Mouse (Mus musculus) adrenal gland, adult (tissue): ENCODE results near the gene Acad10.
"Not testable (repeated sequence)": the region's sequence is repeated elsewhere in the genome, so short reads cannot be mapped to it uniquely, and the experiment has no call there.

Experiments used
- DNase-seq, 2 experiments: peaks; one replicate each; pipeline ENCODE4 v3.0.0; 2022 to 2023; ENCODE audit warnings: low spot score in 1 of 2; ENCODE audit not compliant: inconsistent age in 2 of 2

Acad10 gene

DNA sequence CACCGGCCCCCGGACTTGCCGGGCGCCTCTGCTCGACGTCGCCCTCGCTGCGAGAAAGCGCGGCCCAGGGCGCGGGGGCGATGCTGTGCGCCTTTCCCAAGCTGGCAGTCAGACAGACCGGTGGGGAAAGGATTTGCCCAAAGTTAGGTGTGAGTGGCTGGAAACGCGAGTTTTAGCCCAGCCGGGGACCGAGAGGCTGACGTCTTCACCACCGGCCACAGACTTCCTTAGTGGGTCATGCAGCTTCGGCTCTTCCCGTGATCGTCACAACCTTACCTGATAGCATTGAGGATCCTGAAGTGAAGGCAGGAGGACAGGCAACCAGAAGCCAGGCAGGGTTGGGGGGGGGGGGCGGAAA, 562 bp upstream of the Acad10 start:
- no peak for DNase-seq

DNA sequence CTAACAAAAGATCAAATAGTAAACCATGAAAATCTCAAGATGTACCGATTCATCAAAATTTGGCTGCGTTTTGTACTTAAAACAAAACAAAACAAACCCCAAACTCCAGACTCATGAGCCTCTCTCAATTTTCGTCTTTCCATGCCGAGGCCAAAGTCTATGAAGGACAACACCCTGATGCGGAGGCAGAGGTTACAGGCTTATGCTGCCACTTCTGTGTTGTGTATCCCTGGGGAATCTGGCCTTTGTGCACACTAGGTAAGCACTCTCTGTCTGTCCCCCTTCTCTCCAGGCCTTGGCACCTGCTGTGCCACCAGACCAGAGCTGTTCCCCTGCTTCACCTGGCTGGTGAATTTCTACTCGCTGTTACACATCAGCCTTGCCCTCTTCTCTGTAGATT, 2.7 kb downstream of the Acad10 start:
- DNase-seq: not testable (repeated sequence)

DNA sequence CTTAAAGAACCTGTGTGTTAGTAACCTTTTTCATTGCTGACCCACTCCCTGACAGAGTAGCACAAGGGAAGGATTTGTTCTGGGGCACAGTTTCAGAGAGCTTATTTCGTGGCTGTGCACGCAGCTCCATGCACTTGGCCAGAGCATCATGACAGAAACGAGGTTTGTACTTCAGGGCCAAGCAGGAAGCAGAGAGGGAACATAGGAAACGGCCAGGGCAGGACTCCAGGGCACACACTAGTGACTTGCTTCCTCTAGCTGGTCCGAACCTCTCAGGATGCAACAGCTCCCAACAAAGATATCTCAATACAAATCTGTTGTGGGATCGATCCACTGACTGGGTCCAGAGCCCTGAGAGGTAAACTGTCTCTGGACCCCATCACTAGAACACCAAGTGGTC, 3.4 kb downstream of the Acad10 start:
- DNase-seq: peak in 1 of 2 experiments; percentile 40

DNA sequence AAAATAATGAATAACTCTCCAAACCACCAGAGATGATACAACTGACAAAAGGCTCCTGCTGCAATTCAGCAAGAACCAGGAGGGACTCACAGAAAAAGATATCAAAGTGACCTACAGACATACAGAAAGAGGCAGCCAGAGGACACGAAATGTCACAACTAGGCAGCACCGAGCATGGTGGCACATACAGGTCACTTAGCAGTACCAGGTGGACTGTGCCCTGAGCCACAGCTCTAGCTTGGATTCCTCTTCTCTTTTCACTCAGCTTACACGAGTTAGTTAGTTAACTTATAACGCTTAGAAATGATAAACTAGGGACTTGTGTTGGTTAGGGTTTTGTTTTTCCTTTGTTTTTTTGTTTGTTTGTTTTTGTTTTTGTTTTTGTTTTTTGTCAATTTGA, 5.8 kb downstream of the Acad10 start:
- DNase-seq: no peak

DNA sequence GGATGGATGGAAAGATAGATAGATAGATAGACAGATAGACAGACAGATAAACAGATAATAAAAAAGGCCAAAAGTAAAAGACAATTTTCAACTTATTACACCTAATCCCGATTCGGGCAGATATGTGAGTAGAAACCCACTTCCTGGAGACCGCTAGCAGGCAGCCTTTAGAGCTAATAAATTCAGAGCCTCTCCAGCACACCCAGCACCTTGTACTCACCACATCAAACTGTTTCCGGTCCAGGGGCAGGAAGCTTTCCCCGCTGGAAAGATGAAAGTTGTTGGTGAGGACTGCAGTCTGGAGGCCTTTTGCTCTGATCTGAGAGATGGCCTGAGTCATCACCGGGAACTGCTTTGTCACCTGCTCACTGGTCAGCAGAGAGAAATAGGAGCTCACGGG, 11.2 kb downstream of the Acad10 start:
- peak; percentile 23 to 50 for DNase-seq

DNA sequence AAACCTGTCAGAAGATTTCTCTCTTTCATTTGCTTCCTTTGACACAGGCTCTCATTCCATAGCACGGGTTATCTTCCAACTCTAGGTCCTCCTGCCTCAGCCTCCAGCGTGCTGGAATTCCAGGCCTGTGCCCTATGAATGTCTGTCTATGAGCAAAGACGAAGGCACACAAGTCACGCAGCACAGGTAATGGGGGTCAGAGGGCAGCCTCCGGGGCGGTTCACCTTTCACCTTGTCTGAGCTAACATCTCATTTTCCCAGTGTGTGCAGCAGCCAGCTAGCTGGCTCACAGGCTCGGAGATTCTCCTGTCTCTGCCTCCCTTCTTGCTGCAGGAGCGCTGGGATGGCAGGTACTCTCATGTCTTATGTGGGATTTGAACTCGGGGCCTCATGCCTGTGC, 20.7 kb downstream of the Acad10 start:
- DNase-seq: no peak

DNA sequence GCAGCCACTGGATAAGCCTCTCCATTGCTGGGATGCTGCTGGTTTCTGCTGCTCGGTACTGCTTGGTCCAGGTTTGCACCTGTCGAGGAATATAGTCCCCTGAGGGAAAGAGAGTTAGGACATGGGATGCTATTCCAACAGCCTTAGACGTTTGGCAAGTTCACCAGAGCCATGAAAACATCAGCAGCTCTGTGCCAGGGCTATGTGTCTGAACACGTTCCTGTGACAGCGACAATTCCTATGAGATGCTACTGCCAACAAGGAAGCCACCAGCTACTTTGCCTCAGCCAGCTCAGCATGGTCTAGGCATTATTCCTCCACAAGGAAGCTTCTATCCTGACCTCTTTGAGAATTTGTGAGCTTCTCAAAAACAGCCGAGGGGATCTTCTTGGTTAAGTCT, 23.0 kb downstream of the Acad10 start:
- no peak for DNase-seq

DNA sequence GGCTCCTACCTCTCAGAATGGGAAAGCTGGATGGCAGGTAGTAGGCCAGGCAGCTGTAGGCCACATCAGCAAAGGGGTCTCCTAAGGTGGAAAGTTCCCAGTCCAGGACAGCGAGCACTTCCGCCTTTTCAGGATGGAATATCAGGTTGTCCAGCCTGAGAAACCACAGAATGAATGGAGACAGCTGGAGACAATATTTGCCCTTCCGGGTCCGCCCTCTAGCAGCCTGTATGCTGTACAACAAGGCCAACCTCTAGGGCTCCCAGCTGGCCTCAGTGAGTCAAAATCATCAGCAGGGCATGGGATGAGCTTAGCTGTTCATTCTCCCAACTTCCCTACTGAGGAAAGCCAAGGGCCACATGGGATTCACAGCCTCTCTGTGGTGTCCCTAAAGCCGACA, 25.6 kb downstream of the Acad10 start:
- DNase-seq: no peak

DNA sequence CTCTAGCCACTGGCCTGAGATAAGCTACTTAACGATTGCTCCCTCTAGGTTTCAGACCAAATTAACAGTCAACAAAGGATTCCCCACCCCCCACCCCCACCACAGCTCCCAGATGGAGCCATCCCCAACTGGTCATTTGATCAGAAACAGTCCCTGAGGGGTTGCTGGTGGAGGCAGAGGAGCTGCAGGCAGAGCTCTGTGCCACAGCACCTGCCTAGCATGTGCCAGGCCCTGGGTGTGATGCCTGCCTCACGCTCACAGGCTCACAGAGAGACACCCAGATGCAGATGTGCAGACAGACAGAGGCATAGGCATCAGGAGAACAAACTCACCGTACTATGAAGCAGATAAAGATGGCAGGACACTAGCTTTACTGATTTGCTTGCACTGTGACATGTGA, 27.5 kb downstream of the Acad10 start:
- DNase-seq: no peak

DNA sequence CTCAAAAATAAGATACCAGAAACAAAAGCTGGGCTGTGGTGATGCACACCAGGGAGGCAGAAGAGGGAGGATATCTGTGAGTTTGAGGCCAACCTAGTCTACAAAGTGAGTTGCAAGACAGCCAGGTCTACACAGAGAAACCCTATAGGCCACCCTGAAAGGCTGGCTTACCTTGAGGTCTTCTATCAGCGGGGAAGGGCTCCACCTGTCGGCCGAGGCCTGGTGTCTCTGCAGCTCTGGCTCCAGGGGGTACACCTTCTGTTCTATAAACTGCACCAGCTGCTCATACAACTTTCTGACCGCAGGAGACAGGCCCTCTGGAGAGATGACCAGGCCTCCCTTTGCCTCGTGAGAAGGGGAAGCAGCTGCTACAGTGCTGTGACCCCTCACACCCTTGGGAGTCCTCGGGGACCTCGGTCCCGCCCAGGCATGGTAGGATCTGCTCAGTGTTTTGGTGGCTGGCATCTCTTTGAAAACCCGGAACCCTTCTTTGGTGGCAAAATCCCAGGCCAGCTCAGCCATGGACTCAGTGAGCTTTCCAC, 29.1 kb downstream of the Acad10 start:
- DNase-seq: not testable (repeated sequence)

DNA sequence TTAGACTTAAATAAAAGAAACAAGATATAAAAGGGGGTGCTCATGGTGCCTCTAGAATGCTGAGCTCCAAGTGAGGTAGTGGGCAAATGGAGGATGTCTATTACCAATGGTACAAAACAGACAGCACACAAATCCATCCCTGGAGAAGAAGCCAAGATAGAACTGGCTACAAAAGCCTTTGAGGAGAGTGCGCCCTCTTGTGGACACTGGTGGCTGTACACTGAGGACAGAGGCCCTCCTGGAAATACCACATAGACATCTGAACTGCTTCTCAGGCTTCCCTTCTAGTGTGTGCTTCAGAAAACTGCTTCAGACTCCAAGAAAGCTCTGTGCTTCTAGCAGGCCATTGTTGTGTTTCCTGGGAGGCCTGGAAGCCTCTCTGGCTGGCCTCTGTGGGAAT, 32.4 kb downstream of the Acad10 start:
- DNase-seq: peak; percentile 64 to 92

DNA sequence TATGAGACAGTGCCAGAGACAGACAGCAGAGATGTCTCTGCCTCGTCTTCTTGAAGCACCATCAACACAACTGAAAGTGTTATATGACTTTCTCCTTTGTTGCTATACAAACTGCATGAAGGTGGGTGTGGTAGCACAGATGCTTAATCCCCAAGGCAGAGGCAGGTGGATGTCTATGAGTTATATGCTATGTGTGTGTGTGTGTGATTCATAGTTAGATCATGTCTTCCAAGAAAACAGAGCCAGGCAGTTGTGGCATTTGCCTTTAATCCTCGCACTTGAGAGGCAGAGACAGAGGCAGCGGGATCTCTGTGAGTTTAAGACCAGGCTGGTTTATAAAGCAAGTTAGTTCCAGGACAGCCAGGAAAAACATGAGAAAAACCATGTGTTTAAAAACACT, 37.1 kb downstream of the Acad10 start:
- DNase-seq: no peak

DNA sequence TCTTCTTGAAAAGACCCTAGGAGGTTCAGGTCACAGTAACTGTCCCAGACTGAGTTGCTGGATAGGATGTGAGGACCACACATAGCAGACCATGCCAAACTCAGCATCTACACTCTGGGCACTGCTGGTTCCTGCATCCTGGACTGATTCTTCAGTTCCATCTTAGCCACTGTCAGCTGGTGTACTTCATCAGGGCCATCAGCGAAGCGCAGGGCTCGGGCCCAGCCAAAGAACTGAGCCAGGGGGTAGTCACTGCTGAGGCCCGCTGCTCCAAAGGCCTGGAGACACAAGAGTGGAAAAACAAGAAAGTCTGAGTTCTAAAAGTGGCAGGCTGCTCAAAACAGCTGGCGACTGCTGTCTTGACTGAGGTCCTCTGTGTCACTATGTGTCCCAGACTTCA, 39.2 kb downstream of the Acad10 start:
- DNase-seq: no peak

DNA sequence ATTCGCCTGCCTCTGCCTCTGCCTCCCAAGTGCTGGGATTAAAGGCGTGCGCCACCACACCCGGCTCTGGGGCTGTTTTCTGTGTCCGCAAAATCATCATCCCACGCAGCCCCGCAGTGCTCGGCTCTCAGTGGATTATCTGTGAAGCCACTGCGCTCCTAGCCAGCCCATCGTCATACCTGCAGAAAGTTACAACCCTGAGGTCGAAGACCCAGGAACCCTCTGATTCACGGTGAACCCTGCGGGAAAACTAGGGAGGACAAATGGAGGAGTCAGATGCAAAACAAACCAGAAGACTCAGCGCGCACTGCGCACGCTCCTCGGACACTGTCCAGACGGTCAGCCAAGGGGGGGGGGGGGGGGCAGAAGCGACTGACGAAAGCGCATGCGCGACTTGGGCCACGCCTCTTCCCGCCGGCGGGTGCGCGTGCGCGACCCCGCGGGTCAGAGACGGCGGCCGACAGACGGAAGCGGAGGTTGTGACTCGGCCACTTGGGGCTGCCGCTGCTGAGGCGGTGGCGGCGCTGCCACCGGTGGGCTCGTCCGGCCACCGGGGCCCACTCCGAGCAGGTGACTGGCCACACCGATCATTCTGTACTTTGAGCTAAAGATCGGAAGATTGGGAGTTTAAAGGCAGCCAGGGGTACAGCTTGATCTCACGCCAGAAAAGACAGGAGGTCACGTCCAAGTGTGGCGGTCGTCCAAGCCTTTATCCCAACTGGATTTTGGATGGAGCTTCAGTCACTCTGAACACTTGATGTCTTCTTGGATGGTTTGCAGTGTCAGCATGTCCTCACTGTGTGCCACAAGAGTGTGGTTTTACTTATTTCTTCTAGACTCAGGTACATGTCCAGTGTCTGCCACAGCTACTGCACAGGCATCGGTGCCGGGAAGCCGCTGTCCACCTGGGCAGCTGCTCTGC, 41.5 kb downstream of the Acad10 start, which contains the start of gene Acad12:
Gene Acad12, minus strand, starts transcription at position 347 of the 922 bp plus-strand sequence.
- DNase-seq: peak; percentile 89 to 95

DNA sequence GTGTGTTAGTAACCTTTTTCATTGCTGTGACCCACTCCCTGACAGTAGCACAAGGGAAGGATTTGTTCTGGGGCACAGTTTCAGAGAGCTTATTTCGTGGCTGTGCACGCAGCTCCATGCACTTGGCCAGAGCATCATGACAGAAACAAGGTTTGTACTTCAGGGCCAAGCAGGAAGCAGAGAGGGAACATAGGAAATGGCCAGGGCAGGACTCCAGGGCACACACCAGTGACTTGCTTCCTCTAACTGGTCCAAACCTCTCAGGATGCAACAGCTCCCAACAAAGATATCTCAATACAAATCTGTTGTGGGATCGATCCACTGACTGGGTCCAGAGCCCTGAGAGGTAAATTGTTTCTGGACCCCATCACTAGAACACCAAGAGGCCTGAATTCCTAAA, 45.4 kb downstream of the Acad10 start:
- DNase-seq: not testable (repeated sequence)

DNA sequence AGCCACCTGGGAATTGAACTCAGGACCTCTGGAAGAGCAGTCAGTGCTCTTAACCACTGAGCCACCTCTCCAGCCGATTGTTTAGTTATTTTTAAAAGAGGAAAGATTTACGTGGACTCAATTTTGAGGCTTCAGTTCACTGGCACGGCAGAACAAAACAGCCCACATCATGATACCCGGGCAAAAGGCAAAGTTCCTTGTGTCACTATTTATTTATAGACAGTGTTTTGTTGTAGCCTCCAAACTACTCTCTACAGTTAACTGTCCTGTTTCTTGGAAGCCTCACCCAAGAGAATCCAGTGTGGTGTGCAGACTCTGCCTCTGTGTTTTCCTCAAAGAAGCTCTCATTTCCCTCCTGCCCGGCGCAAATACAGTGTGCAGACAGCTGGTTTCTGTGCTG, 48.3 kb downstream of the Acad10 start:
- no peak for DNase-seq

DNA sequence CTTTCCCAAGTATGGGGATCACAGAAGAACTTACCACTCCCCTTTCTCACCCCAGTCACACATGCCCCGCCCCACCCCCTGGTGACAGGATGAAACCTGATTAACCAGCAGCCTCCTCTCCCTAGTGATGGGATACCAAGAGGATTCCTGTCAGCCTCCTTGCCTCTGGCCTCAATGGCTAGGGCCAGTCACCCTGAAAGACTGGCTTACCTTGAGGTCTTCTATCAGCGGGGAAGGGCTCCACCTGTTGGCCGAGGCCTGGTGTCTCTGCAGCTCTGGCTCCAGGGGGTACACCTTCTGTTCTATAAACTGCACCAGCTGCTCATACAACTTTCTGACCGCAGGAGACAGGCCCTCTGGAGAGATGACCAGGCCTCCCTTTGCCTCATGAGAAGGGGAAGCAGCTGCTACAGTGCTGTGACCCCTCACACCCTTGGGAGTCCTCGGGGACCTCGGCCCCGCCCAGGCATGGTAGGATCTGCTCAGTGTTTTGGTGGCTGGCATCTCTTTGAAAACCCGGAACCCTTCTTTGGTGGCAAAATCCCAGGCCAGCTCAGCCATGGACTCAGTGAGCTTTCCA, 50.7 kb downstream of the Acad10 start:
- DNase-seq: not testable (repeated sequence)

DNA sequence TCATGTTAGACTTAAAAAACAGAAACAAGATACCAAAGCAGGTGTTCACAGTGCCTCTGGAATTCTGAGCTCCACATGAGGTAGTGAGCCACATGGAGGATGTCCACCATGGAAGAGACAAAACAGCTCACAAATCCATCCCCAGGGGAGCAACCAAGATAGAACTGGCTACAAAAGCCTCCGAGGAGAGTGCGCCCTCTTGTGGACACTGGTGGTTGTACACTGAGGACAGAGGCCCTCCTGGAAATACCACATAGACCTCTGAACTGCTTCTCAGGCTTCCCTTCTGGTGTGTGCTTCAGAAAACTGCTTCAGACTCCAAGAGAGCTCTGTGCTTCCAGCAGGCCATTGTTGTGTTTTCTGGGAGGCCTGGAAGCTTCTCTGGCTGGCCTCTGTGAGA, 54.2 kb downstream of the Acad10 start:
- DNase-seq: peak; percentile 69 to 93

DNA sequence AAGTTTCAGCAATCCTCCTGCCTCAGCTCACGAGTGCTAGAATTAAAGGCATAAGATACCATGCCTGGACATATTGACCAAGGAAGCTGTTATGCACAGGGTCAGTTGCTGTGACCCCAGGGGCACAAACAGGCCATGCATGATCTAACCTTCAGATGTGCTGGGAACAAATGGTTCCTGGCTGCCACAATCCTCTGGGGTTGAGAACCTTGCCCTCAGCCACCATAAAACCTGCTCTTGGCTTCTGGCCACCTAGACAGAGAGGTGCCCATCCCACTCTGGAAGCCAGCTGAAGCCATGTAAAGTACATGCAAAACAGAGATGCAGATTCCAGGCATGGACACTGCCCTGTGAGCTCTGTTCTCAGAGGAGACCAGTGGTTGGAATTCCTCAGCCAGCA, 56.5 kb downstream of the Acad10 start:
- not testable (repeated sequence) for DNase-seq

DNA sequence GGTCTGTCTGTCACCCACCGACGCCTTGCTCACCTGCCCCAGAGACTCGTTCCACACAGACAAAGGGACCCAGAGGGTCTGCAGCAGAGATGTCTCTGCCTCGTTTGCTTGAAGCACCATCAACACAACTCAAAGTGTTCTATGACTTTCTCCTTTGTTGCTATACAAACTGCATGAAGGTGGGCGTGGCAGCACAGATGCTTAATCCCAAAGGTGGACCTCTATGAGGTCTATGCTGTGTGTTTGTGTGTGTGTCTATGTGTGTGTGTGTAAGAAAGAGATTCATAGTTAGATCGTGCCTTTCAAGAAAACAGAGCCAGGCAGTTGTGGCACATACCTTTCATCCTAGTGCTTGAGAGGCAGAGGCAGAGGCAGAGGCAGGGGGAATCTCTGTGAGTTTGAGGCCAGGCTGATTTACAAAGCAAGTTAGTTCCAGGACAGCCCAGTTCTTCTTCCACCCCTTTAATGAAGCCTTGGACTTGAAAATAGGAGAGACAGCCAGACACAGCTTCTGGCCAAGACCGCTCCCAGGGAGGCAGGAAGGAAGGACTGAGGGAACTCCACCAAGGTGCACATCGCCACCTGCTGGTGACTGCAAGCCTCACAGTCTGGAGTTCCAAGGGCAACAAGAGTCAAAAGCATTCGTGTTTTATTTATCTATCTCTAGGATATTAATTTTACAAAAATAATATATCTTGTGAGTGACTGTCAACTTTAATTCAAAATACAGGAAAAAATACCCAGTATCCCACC, 58.6 kb downstream of the Acad10 start:
- peak; percentile 89 to 96 for DNase-seq

DNA sequence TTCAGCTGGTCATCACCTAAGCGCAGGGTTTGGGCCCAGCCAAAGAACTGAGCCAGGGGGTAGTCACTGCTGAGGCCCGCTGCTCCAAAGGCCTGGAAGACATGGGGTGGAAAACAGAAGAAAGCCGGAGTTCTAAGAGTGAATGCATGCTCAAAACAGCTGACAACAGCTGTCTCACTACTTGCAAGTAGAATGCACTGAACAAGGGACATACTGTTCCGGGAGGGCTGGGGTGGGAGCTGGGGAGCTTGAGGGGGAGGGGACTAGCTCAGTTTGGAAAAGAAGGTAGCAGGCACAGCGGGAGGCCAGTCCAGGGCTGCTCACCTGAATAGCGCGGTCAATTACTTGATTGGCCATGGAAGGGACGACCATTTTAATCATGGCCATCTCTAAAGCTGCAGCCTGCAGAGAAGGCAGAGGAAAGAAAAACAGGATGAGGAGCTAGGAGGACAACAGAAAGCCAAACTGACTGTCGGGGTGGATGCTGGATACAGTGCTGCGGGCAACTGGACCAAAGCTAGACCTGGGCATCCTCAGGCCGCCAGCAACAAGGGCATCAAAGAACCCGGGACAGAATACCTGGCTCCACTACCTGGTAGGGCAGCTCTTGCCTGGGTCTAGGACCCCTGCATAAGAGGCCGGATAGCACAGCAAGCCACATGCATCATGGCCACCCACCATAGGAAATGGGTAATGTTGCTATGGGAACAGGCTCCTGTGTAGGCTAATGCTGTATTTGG, 61.3 kb downstream of the Acad10 start:
- no peak for DNase-seq
